Mouse (Mus musculus) intestine, embryonic 14.5 days (tissue): ENCODE data around the gene Syf2. TPM values are rescaled to one million over a fixed set of nuclear protein-coding genes. Genes with fewer than 3 reads are reported as not detected.

ENCODE experiments used
- ATAC-seq: fragments of 200-750 bp; cut with Nextera tagmentation; replicated peaks from 2 replicates; pipeline ENCODE4 v1.8.0; 2017; ENCODE audit warnings: low read depth, moderate number of reproducible peaks, moderate TSS enrichment, moderate library complexity; ENCODE audit not compliant: low FRiP score, low TSS enrichment
- DNase-seq: peaks from one replicate; pipeline ENCODE4 v3.0.0-alpha.2; 2018; ENCODE audit warnings: low spot score
- H3K27ac ChIP-seq: fragments of 300-500 bp; sonication (generic); 2 replicates; pipeline ENCODE4 v1.5.1; 2014; ENCODE audit warnings: low read depth, mild to moderate bottlenecking, control low read depth
- H3K27me3 ChIP-seq: fragments of 300-500 bp; sonication (generic); replicated peaks from 2 replicates; pipeline ENCODE4 v1.6.1; 2014; ENCODE audit warnings: low read length, control low read depth; ENCODE audit not compliant: control insufficient read depth, insufficient read depth
- H3K36me3 ChIP-seq: fragments of 300-500 bp; sonication (generic); 2 replicates; pipeline ENCODE4 v1.6.1; 2014; ENCODE audit warnings: low read length, control low read depth; ENCODE audit not compliant: control insufficient read depth, insufficient read depth
- H3K4me1 ChIP-seq: fragments of 300-500 bp; sonication (generic); replicated peaks from 2 replicates; pipeline ENCODE4 v1.6.1; 2014; ENCODE audit warnings: low read length, control low read depth, mixed read lengths; ENCODE audit not compliant: control insufficient read depth, insufficient read depth
- H3K4me2 ChIP-seq: fragments of 300-500 bp; sonication (generic); 2 replicates; pipeline ENCODE4 v1.6.1; 2014; ENCODE audit warnings: low read length
- H3K4me3 ChIP-seq: fragments of 300-500 bp; sonication (generic); 2 replicates; pipeline ENCODE4 v1.5.1; 2014; ENCODE audit warnings: low read depth, low read length, control low read depth, mixed read lengths
- H3K9ac ChIP-seq: fragments of 300-500 bp; sonication (generic); 2 replicates; pipeline ENCODE4 v1.6.1; 2014; ENCODE audit warnings: mild to moderate bottlenecking, low read length
- H3K9me3 ChIP-seq: fragments of 300-500 bp; sonication (generic); 2 replicates; pipeline ENCODE4 v1.6.1; 2016; ENCODE audit warnings: low read length, control low read depth; ENCODE audit not compliant: control insufficient read depth
- WGBS: fragments of 180-500 bp; shearing (Covaris S2); extraction: QIAGEN DNeasy Blood & Tissue Kit; methylation state at CpG from one replicate; pipeline ENCODE4 v1.1.7; 2014; 5-methylcytosine and 5-hydroxymethylcytosine counted together
- polyA plus RNA-seq: library from polyadenylated mRNA; unstranded; fragments of >200 nt; fragmentation: Nextera tagmentation; extraction: Ambion mirVana; gene quantifications from 2 replicates; pipeline ENCODE4 v1.2.1, GENCODE M21; 2014

Gene Syf2
- polyA plus RNA-seq, 1 experiment from 2014 or later, result 62.4 TPM

- H3K27me3 ChIP-seq, result no peaks in the 10 kb centered on the region
- H3K27ac ChIP-seq, result no peak overlapping the region
- H3K9me3 ChIP-seq, result no peaks in the 10 kb centered on the region
- H3K36me3 ChIP-seq, result peaks cover 63% of the 10 kb centered on the region
- peaks cover 21% of the 10 kb centered on the region for H3K4me1 ChIP-seq
- no peak for DNase-seq
- no peak overlapping the region for H3K9ac ChIP-seq
- H3K4me2 ChIP-seq, result no peak overlapping the region
- no peak overlapping the region for H3K4me3 ChIP-seq
- ATAC-seq, result no peak
- 71% methylated on average over 4 of the region's 4 CpGs for WGBS
Measured at GRCm38 (mm10) chr4:134929536-134929935, 1.2 kb upstream of the Syf2 start.

- 0 out of 2 replicates have a peak overlapping the region, but pooled peaks have one; percentile 27 for H3K9ac ChIP-seq
- H3K36me3 ChIP-seq, result peaks cover 65% of the 10 kb centered on the region
- no peak overlapping the region for H3K27ac ChIP-seq
- peak overlapping the region; percentile 98 for H3K4me3 ChIP-seq
- H3K4me2 ChIP-seq, result peak overlapping the region; percentile 96
- WGBS, result 28% methylated on average over 9 of the region's 9 CpGs
- no peaks in the 10 kb centered on the region for H3K9me3 ChIP-seq
- H3K27me3 ChIP-seq, result no peaks in the 10 kb centered on the region
- no peak for DNase-seq
- ATAC-seq, result peak; percentile 4; the same call in 1 of the 2 replicates
- H3K4me1 ChIP-seq, result peaks cover 19% of the 10 kb centered on the region
Measured at GRCm38 (mm10) chr4:134930190-134930589, 508 bp upstream of the Syf2 start.

- no peak overlapping the region for H3K4me3 ChIP-seq
- 0 out of 2 replicates have a peak, but pooled peaks cover 2% of the 10 kb centered on the region for H3K27me3 ChIP-seq
- H3K27ac ChIP-seq, result no peak overlapping the region
- DNase-seq (no peak), ATAC-seq (no peak)
- no peak overlapping the region for H3K4me2 ChIP-seq
- no peak overlapping the region for H3K9ac ChIP-seq
- no peaks in the 10 kb centered on the region for H3K9me3 ChIP-seq
- WGBS, result 48% methylated on average over 17 of the region's 17 CpGs
- H3K4me1 ChIP-seq, result peaks cover 4% of the 10 kb centered on the region; the same call in 1 of the 2 replicates
- H3K36me3 ChIP-seq, result peaks cover 48% of the 10 kb centered on the region
Measured at GRCm38 (mm10) chr4:134937240-134938176, 6.8 kb downstream of the Syf2 start.

GRCm38 (mm10) chr4:134939900-134940299 is 9.2 kb downstream of the Syf2 start:
- H3K9me3 ChIP-seq, result no peaks in the 10 kb centered on the region
- H3K9ac ChIP-seq, result no peak overlapping the region
- H3K27me3 ChIP-seq, result peaks cover 11% of the 10 kb centered on the region; the same call in 1 of the 2 replicates
- H3K36me3 ChIP-seq, result peaks cover 27% of the 10 kb centered on the region
- H3K4me2 ChIP-seq, result peak overlapping the region; percentile 20; the same call in 1 of the 2 replicates
- 61% methylated on average over 9 of the region's 9 CpGs for WGBS
- peaks cover 4% of the 10 kb centered on the region; the same call in 1 of the 2 replicates for H3K4me1 ChIP-seq
- ATAC-seq (no peak), DNase-seq (no peak)
- H3K27ac ChIP-seq, result no peak overlapping the region
- H3K4me3 ChIP-seq, result no peak overlapping the region

- Histone ChIP-seq H3K27me3 (peaks cover 11% of the 10 kb centered on the region; the same call in 1 of the 2 replicates), H3K4me1 (no peaks in the 10 kb centered on the region), H3K36me3 (no peaks in the 10 kb centered on the region), H3K4me3 (no peak overlapping the region), H3K4me2 (no peak overlapping the region), H3K9me3 (no peaks in the 10 kb centered on the region), H3K9ac (no peak overlapping the region), H3K27ac (no peak overlapping the region)
- ATAC-seq, result no peak
- 46% methylated on average over 27 of the region's 27 CpGs for WGBS
- DNase-seq, result no peak
Measured at GRCm38 (mm10) chr4:134943758-134944538, 13.2 kb downstream of the Syf2 start.

- 10% methylated on average over 17 of the region's 17 CpGs for WGBS
Measured at GRCm38 (mm10) chr4:134946024-134946744, 15.5 kb downstream of the Syf2 start.

GRCm38 (mm10) chr4:134950518-134951091 is 19.9 kb downstream of the Syf2 start:
- WGBS, result 17% methylated on average over 11 of the region's 11 CpGs

More at GRCm38 (mm10) chr4:134946024-134946744, 15.5 kb downstream of the Syf2 start:
- Histone ChIP-seq H3K9ac (no peak overlapping the region), H3K4me3 (no peak overlapping the region), H3K9me3 (no peaks in the 10 kb centered on the region), H3K4me2 (peak overlapping the region; percentile 41), H3K4me1 (0 out of 2 replicates have a peak, but pooled peaks cover 7% of the 10 kb centered on the region), H3K27me3 (peaks cover 8% of the 10 kb centered on the region; the same call in 1 of the 2 replicates), H3K27ac (no peak overlapping the region), H3K36me3 (no peaks in the 10 kb centered on the region)
- ATAC-seq (peak; percentile 42; the same call in 1 of the 2 replicates), DNase-seq (peak; percentile 85)

More at GRCm38 (mm10) chr4:134950518-134951091, 19.9 kb downstream of the Syf2 start:
- H3K4me2 ChIP-seq, result no peak overlapping the region
- H3K9ac ChIP-seq, result no peak overlapping the region
- DNase-seq (peak; percentile 78), ATAC-seq (peak; percentile 70)
- peaks cover 13% of the 10 kb centered on the region for H3K4me1 ChIP-seq
- no peaks in the 10 kb centered on the region for H3K9me3 ChIP-seq
- no peaks in the 10 kb centered on the region for H3K36me3 ChIP-seq
- peak overlapping the region; percentile 54; the same call in 1 of the 2 replicates for H3K27ac ChIP-seq
- no peaks in the 10 kb centered on the region; the same call in 1 of the 2 replicates for H3K27me3 ChIP-seq
- H3K4me3 ChIP-seq, result no peak overlapping the region
